Mouse (Mus musculus) midbrain, embryonic 12.5 days (tissue): ENCODE results near the gene Eif3k. TPM values are rescaled to one million over a fixed set of nuclear protein-coding genes. Genes with fewer than 3 reads are reported as not detected.

ENCODE experiments used
- ATAC-seq: fragments of 200-750 bp; cut with Nextera tagmentation; 2 replicates; pipeline ENCODE4 v1.8.0; 2017; ENCODE audit warnings: low read depth, moderate TSS enrichment, moderate library complexity; ENCODE audit not compliant: low FRiP score
- H3K27ac ChIP-seq: fragments of 300-500 bp; sonication (generic); replicated peaks from 2 replicates; pipeline ENCODE4 v1.5.1; 2016; ENCODE audit warnings: mild to moderate bottlenecking
- H3K27me3 ChIP-seq: fragments of 300-500 bp; sonication (generic); 2 replicates; pipeline ENCODE4 v1.6.1; 2016; ENCODE audit warnings: mild to moderate bottlenecking
- H3K36me3 ChIP-seq: fragments of 300-500 bp; sonication (generic); 2 replicates; pipeline ENCODE4 v1.6.1; 2016
- H3K4me1 ChIP-seq: fragments of 300-500 bp; sonication (generic); 2 replicates; pipeline ENCODE4 v1.6.1; 2016
- H3K4me2 ChIP-seq: fragments of 300-500 bp; sonication (generic); replicated peaks from 2 replicates; pipeline ENCODE4 v1.6.1; 2016; ENCODE audit warnings: mild to moderate bottlenecking, moderate library complexity
- H3K4me3 ChIP-seq: fragments of 300-500 bp; sonication (generic); 2 replicates; pipeline ENCODE4 v1.5.1; 2016; ENCODE audit warnings: mild to moderate bottlenecking
- H3K9ac ChIP-seq: fragments of 300-500 bp; sonication (generic); replicated peaks from 2 replicates; pipeline ENCODE4 v1.6.1; 2016; ENCODE audit warnings: mild to moderate bottlenecking, moderate library complexity
- H3K9me3 ChIP-seq: fragments of 300-500 bp; sonication (generic); 2 replicates; pipeline ENCODE4 v1.6.1; 2016; ENCODE audit warnings: mild to moderate bottlenecking
- WGBS: fragments of 180-500 bp; shearing (Covaris S2); methylation state at CpG from one replicate; pipeline ENCODE4 v1.1.7; 2016; 5-methylcytosine and 5-hydroxymethylcytosine counted together
- polyA plus RNA-seq: library from polyadenylated mRNA; unstranded; fragments of >200 nt; fragmentation: Nextera tagmentation; extraction: Ambion mirVana; gene quantifications from 2 replicates; pipeline ENCODE4 v1.2.1, GENCODE M21; 2016

Eif3k gene
- polyA plus RNA-seq, 1 experiment from 2014 or later = 335 TPM

GRCm38 (mm10) chr7:28929381-28929780, 52.3 kb downstream of the Eif3k start:
- H3K9ac ChIP-seq = no peak overlapping the region
- H3K4me3 ChIP-seq = no peak overlapping the region
- peaks cover 6% of the 10 kb centered on the region; the same call in 1 of the 2 replicates for H3K36me3 ChIP-seq
- no peak overlapping the region for H3K27ac ChIP-seq
- H3K9me3 ChIP-seq = no peaks in the 10 kb centered on the region
- peaks cover 34% of the 10 kb centered on the region for H3K4me1 ChIP-seq
- 65% methylated on average over 3 of the region's 3 CpGs for WGBS
- H3K4me2 ChIP-seq = no peak overlapping the region
- no peak for ATAC-seq
- no peaks in the 10 kb centered on the region for H3K27me3 ChIP-seq

GRCm38 (mm10) chr7:28926172-28926571, 55.5 kb downstream of the Eif3k start:
- no peak overlapping the region for H3K9ac ChIP-seq
- peaks cover 60% of the 10 kb centered on the region for H3K4me1 ChIP-seq
- H3K4me3 ChIP-seq = no peak overlapping the region
- 66% methylated on average over 2 of the region's 2 CpGs for WGBS
- H3K4me2 ChIP-seq = no peak overlapping the region
- H3K9me3 ChIP-seq = no peaks in the 10 kb centered on the region
- H3K36me3 ChIP-seq = peaks cover 3% of the 10 kb centered on the region; the same call in 1 of the 2 replicates
- no peak overlapping the region for H3K27ac ChIP-seq
- H3K27me3 ChIP-seq = no peaks in the 10 kb centered on the region
- ATAC-seq = no peak

- H3K9me3 ChIP-seq = no peaks in the 10 kb centered on the region
- 0 out of 2 replicates have a peak overlapping the region, but pooled peaks have one; percentile 6 for H3K27ac ChIP-seq
- no peak overlapping the region for H3K9ac ChIP-seq
- H3K36me3 ChIP-seq = peaks cover 5% of the 10 kb centered on the region; the same call in 1 of the 2 replicates
- no peaks in the 10 kb centered on the region for H3K27me3 ChIP-seq
- 64% methylated on average over 9 of the region's 9 CpGs for WGBS
- H3K4me3 ChIP-seq = no peak overlapping the region
- H3K4me2 ChIP-seq = no peak overlapping the region
- ATAC-seq = no peak
- H3K4me1 ChIP-seq = peaks cover 61% of the 10 kb centered on the region
Measured at GRCm38 (mm10) chr7:28925317-28925716, 56.3 kb downstream of the Eif3k start.

GRCm38 (mm10) chr7:28924802-28925201, 56.9 kb downstream of the Eif3k start:
- peaks cover 5% of the 10 kb centered on the region; the same call in 1 of the 2 replicates for H3K36me3 ChIP-seq
- H3K9ac ChIP-seq = no peak overlapping the region
- H3K27ac ChIP-seq = 0 out of 2 replicates have a peak overlapping the region, but pooled peaks have one; percentile 70
- H3K4me1 ChIP-seq = peaks cover 62% of the 10 kb centered on the region
- no peak overlapping the region for H3K4me3 ChIP-seq
- no peak for ATAC-seq
- no peaks in the 10 kb centered on the region for H3K27me3 ChIP-seq
- H3K4me2 ChIP-seq = no peak overlapping the region
- 91% methylated on average over 3 of the region's 3 CpGs for WGBS
- H3K9me3 ChIP-seq = no peaks in the 10 kb centered on the region

DNA sequence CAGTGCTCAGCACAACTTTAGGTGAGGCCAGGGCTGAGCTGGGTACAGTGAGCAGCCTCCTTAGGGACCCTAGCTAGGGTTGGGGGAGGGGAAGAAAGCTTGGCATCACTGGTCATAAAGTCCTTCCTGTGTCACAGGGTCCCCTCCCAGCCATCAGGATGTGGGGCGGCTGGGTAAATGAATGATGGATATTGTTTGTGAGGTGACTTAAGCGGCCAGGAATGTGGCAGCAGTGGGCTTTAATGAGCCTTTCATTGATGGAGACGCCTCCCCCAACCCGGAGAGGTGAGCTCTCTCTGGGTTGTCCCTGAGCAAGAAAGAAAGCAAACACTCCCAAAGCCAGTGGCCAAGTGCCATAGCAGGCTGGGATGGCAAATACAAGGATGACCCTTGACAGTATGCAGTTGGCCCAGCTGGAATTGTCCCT, 57.8 kb downstream of the Eif3k start:
- WGBS = 22% methylated on average over 4 of the region's 4 CpGs
- Histone ChIP-seq H3K27me3 (no peaks in the 10 kb centered on the region), H3K4me1 (peaks cover 64% of the 10 kb centered on the region), H3K9me3 (no peaks in the 10 kb centered on the region), H3K27ac (peak overlapping the region; percentile 70), H3K36me3 (peaks cover 8% of the 10 kb centered on the region), H3K4me3 (no peak overlapping the region), H3K4me2 (no peak overlapping the region), H3K9ac (no peak overlapping the region)
- 0 out of 2 replicates have a peak, but pooled peaks have one; percentile 49 for ATAC-seq

- H3K4me1 ChIP-seq = peaks cover 64% of the 10 kb centered on the region
- peaks cover 20% of the 10 kb centered on the region for H3K36me3 ChIP-seq
- H3K27ac ChIP-seq = no peak overlapping the region
- ATAC-seq = no peak
- H3K9me3 ChIP-seq = no peaks in the 10 kb centered on the region
- peak overlapping the region; percentile 12; the same call in 1 of the 2 replicates for H3K9ac ChIP-seq
- 77% methylated on average over 4 of the region's 4 CpGs for WGBS
- H3K4me3 ChIP-seq = no peak overlapping the region
- no peaks in the 10 kb centered on the region for H3K27me3 ChIP-seq
- no peak overlapping the region for H3K4me2 ChIP-seq
Measured at GRCm38 (mm10) chr7:28922606-28923005, 59.1 kb downstream of the Eif3k start.

- H3K9ac ChIP-seq = no peak overlapping the region
- peaks cover 27% of the 10 kb centered on the region for H3K36me3 ChIP-seq
- WGBS = 93% methylated on average over 8 of the region's 8 CpGs
Measured at GRCm38 (mm10) chr7:28921722-28922465, 59.8 kb downstream of the Eif3k start.

More at GRCm38 (mm10) chr7:28921722-28922465, 59.8 kb downstream of the Eif3k start:
- H3K27me3 ChIP-seq = no peaks in the 10 kb centered on the region
- no peaks in the 10 kb centered on the region for H3K9me3 ChIP-seq
- H3K4me3 ChIP-seq = no peak overlapping the region
- peaks cover 64% of the 10 kb centered on the region for H3K4me1 ChIP-seq
- ATAC-seq = no peak
- no peak overlapping the region for H3K4me2 ChIP-seq
- H3K27ac ChIP-seq = no peak overlapping the region

Other genes starting within 250 kb of the Eif3k start
- 117 and 120 TPM in 2 replicates for gene Mrps12, start 240.0 kb downstream of the Eif3k start, polyA plus RNA-seq
- 30.7 and 30.9 TPM in 2 replicates for gene Sars2, start 239.9 kb downstream of the Eif3k start, polyA plus RNA-seq
- not detected in 2 replicates for gene Ccer2, start 225.7 kb downstream of the Eif3k start, polyA plus RNA-seq
- 78.5 and 80.6 TPM in 2 replicates for gene Sirt2, start 215.1 kb downstream of the Eif3k start, polyA plus RNA-seq
- gene Nfkbib, start 214.4 kb downstream of the Eif3k start, polyA plus RNA-seq = 38.6 and 44.5 TPM in 2 replicates
- gene Rinl, start 192.9 kb downstream of the Eif3k start, polyA plus RNA-seq = 1.7 and 2.8 TPM in 2 replicates
- gene Hnrnpl, start 173.3 kb downstream of the Eif3k start, polyA plus RNA-seq = 323 and 357 TPM in 2 replicates
- 71.4 and 77.2 TPM in 2 replicates for gene Ech1, start 156.6 kb downstream of the Eif3k start, polyA plus RNA-seq
- 3.2 and 3.5 TPM in 2 replicates for gene Lgals4, start 148.0 kb downstream of the Eif3k start, polyA plus RNA-seq
- gene Lgals7, start 118.0 kb downstream of the Eif3k start, polyA plus RNA-seq = 2.6 and 3.1 TPM in 2 replicates
- 0.20 and 0.39 TPM in 2 replicates for gene Capn12, start 100.4 kb downstream of the Eif3k start, polyA plus RNA-seq
- 162 and 175 TPM in 2 replicates for gene Actn4, start 19.5 kb downstream of the Eif3k start, polyA plus RNA-seq
- 5.4 and 6.2 TPM in 2 replicates for gene Map4k1, start 186 bp upstream of the Eif3k start, polyA plus RNA-seq
- gene Ryr1, start 143.3 kb upstream of the Eif3k start, polyA plus RNA-seq = 2.8 TPM in 2 replicates
- gene Rasgrp4, start 153.0 kb upstream of the Eif3k start, polyA plus RNA-seq = 0.63 and 0.71 TPM in 2 replicates
- gene Fam98c, start 174.4 kb upstream of the Eif3k start, polyA plus RNA-seq = 17.4 and 20.4 TPM in 2 replicates
- gene Ggn, start 188.3 kb upstream of the Eif3k start, polyA plus RNA-seq = 0.78 and 0.85 TPM in 2 replicates
- gene Spred3, start 188.5 kb upstream of the Eif3k start, polyA plus RNA-seq = 6.1 and 6.8 TPM in 2 replicates
- gene Psmd8, start 198.8 kb upstream of the Eif3k start, polyA plus RNA-seq = 291 and 305 TPM in 2 replicates
- 0.82 and 0.96 TPM in 2 replicates for gene Catsperg1, start 232.2 kb upstream of the Eif3k start, polyA plus RNA-seq